Mouse (Mus musculus): ENCODE data around the gene Adgrg3.

The Adgrg3 gene
- long read RNA-seq, experiment 1, transcript Adgrg3-201 (12 exons, 2,439 nt): major isoform, 5 of 8 reads
- long read RNA-seq, experiment 1, partial matches to known transcripts: 2 of 8 reads
- long read RNA-seq, experiment 1, other reads (novel, unspliced or antisense): 1 of 8 reads
- long read RNA-seq, experiment 2, partial matches to known transcripts: 4 of 6 reads
- long read RNA-seq, experiment 2, other reads (novel, unspliced or antisense): 0 of 6 reads

- intact Hi-C loops (cut with DNase I): no loop called here
Observed at GRCm38 (mm10) chr8:95017451-95017850, at the start of gene Adgrg3. TSS of gene Adgrg3 (plus strand) at chr8:95017692.

GRCm38 (mm10) chr8:94973270-94973669 lies 44.2 kb upstream of the Adgrg3 start:
- intact Hi-C loops (cut with DNase I): no loop called here

GRCm38 (mm10) chr8:94973786-94974185 lies 43.7 kb upstream of the Adgrg3 start:
- intact Hi-C loops (cut with DNase I): no loop called here

GRCm38 (mm10) chr8:94974467-94975165 lies 42.9 kb upstream of the Adgrg3 start, which contains the start of gene Adgrg1:
TSS of gene Adgrg1 (plus strand) at chr8:94974751.
- intact Hi-C loops (cut with DNase I): no loop called here

DNA sequence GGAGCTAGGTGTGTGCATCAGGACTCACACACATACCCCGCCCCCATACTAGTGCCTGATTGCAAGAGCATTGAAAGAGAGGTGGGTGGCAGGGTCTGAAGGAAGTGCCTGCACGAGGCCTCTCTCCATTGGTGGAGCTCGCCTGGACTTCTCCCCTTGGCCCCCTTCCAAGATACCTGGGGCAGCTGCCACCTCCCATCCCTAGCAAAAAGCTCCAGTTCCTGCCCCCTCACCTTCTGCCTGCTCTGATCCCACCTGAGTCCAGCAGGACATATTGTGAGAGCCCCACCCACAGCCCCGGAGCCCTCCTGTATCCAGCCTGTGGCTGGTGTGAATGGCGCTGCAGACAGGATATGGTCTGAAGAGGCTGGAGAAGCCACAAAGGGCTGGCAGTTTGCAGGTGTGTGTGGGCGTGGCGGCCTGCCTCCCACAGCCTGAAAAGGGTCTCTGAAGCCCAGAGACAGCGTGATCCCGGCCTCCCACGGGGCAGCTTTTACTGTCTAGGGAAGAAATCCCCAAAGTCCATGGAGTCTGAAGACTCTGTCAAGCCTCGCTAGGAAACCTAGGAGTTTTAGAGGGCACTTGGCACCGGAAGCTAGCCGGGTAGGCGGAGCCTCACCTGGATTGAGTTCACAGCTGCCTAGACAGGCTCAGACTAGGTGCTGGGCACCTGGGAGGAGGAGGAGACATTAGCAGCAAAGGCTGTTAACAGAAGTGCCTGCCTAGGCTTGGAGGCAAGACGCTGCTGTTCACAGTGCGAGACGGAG lies 40.7 kb upstream of the Adgrg3 start:
- intact Hi-C loops (cut with DNase I): no loop called here

DNA sequence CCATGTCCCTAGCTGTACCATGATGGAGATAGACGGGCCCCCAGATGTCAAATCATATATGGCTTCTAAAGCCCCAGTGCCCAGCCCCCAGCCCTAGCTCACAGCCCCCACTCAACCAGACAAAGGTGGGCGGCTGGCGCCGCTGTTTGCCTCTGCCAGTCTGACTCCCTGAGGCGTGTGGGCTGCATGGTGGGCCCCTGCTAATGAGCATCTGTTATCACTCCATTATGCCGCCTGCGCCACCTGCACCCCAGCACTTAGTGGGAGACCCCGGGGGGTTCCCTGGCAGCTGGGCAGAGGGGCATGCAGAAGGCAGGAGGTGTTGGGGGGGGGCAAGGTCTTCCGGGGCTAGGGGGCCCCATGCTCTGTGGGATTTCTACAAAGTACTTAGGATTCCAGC lies 39.4 kb upstream of the Adgrg3 start:
- intact Hi-C loops (cut with DNase I): no loop called here

DNA sequence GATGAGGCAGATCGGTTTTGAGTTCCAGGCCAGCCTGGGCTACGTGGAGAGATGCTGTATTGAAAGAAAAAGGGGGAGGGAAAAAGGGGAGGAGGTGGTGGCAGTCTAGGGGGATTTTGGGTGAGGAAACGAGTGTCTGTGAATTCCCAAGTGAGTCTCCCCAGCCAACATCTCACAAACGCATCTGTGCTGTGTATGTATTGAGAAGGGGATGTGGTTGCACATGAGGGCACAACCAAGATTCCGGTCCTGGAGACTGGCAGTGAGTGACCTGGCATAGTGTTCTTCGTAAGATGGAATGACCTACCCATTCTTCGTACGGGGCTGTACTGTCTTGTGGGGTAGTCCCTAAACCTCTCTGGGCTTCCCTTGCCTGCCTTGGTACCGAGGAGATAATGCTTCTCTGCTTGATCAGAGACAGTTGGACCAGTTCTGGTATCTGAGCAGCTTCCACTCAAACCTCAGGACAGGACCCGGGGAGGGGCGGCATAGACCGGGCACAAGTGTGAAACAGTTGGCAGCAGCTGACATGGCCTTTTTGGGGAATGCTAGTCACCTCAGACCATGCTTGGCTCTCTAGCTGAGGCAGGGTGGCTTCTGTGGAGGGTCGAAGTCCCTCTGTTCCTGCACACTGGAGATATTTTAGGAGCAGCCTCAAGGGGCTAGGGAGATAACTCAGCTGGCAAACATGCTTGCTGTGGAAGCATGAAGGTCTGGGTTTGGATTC lies 38.7 kb upstream of the Adgrg3 start:
- intact Hi-C loops (cut with DNase I): no loop called here

DNA sequence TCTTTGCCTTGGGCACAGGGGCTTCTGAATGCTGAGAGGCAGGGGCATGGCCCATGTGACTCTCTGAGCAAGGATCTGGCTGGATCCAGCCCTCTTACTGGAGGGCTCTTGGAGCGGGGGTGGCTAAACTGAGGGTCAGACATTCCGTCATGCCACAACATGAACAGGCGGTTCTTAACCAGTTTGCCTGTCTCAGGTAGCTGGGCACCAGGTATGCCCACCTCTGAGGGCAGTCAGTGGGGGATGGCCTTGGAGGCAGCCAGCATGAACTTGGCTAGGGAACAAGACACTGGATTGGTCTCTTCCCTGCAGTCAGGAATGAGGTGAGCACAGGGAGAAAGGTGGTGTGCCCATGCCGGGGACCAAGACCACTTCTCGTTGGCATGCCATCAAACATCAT lies 37.3 kb upstream of the Adgrg3 start:
- intact Hi-C loops (cut with DNase I): no loop called here

GRCm38 (mm10) chr8:94980976-94981375 lies 36.5 kb upstream of the Adgrg3 start:
- intact Hi-C loops (cut with DNase I): no loop called here

DNA sequence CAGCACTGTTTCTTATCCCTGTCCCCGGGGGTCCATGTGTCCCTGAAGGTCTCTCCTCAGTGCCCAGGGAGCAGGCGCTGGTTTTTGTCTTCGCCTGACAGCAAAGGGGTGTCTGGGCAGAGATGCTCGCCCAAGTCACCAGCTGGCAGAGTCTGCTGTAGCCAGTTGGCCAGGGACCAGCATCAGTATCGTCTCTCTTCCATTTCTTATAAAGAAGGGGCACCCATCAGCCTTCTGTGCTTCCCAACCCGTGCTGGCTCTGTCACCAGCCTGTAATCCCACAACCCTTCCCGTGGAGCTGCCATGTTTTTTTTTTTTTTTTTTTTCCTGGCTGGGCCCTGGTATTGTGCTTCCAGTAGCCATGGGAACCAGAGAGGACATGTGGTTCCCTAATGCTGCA lies 35.6 kb upstream of the Adgrg3 start:
- intact Hi-C loops (cut with DNase I): no loop called here

- intact Hi-C loops (cut with DNase I): no loop called here
Observed at GRCm38 (mm10) chr8:94983146-94983545, 34.3 kb upstream of the Adgrg3 start.

- intact Hi-C loops (cut with DNase I): no loop called here
Observed at GRCm38 (mm10) chr8:94983881-94984516, 33.5 kb upstream of the Adgrg3 start.

- intact Hi-C loops (cut with DNase I): no loop called here
Observed at GRCm38 (mm10) chr8:94985023-94985422, 32.5 kb upstream of the Adgrg3 start.

DNA sequence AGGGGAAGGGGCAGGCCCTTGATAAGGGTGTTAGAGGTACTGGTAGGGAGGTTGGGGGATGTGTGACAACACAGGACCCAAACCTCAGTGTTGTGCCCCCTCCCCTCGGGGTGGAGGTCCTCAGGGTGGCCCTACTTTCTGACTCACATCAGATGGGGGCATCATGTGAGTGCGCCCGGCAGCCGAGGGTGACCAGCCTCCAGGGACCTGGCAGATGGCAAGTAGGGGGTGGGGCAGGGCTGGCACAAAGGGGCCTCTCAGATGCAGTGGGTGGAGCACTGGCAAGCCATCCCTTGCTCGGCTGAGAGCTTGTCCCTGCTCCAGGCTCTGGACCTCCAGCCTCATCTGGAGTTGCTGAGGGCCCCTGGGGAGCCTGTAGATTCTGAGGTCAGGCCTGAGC lies 30.8 kb upstream of the Adgrg3 start:
- intact Hi-C loops (cut with DNase I): no loop called here

- intact Hi-C loops (cut with DNase I): no loop called here
Observed at GRCm38 (mm10) chr8:94987553-94987952, 29.9 kb upstream of the Adgrg3 start.

- intact Hi-C loops (cut with DNase I): no loop called here
Observed at GRCm38 (mm10) chr8:94988619-94989018, 28.9 kb upstream of the Adgrg3 start.

DNA sequence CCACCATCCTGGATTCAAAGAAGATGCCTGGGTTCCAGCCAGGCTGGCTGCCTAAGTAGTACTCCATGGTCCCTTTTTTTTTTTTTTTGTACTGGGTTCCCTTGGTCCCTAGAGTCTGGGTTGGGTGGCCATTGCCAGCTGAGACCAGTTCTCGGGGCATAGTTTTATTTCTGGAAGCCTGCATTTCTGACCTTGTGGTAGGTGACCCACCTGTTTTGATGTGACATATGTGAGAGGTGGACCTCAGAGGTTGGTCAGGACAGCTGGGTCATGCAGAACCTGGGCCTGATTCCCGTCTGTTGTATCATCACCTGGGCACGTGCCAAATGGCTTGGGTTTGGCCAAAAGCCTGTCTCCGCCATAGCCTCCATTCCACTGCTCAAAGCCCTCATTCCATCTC lies 27.8 kb upstream of the Adgrg3 start:
- intact Hi-C loops (cut with DNase I): no loop called here

- intact Hi-C loops (cut with DNase I): no loop called here
Observed at GRCm38 (mm10) chr8:94990598-94991453, 26.7 kb upstream of the Adgrg3 start.

GRCm38 (mm10) chr8:94991454-94991994 lies 26.0 kb upstream of the Adgrg3 start:
- intact Hi-C loops (cut with DNase I): no loop called here

DNA sequence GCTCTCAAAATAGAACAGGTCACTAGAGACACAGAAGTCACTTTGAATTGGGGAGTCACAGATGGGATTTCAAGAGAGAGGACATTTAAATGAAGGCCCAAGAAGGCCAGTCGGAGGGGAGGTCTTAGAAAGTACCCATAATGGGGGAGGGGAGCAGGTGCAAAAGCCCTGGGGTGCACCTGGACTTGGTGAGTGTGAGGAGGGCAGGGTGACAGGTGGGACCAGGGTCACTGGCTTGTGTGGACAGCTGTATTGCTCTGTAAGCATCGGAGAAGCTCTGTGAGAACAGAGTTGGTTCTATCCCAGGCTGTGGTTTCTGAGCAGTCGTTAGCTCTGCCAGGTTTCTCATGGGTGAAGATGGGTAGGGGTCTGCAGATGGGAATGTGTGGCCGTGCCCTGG lies 25.5 kb upstream of the Adgrg3 start:
- intact Hi-C loops (cut with DNase I): no loop called here

All from adrenal gland (tissue).